Mouse (Mus musculus) urinary bladder, postnatal 4 days (tissue): ENCODE measurements around the gene Gm8374.
"Not testable (repeated sequence)": the region's sequence is repeated elsewhere in the genome, so short reads cannot be mapped to it uniquely, and the experiment has no call there.

Experiments
- DNase-seq, 2 experiments: peaks; one replicate each; pipeline ENCODE4 v3.0.0; 2021 to 2022; ENCODE audit warnings: low spot score in 2 of 2

The Gm8374 gene

DNA sequence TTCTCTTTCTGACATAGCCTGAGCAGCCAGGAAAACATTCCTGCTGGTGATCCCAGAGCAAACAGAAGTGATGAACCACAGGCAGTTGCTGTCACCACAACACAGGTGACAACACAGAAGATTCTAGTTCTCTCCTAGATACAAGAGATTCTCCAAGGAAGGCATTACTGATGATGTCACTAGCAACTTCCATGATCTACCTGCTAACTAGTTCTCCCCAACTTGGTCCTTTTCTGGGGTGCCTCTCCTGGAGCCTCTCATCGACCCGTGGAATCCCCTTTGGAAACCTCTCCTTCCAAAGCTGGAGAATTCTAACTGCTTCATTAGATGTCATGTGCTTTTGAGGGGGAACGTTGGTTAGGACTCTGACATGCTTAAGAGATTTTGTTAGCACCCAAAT, at the start of gene Gm8374:
TSS of gene Gm8374 (minus strand) at position 101 of the 400 bp plus-strand sequence.
- DNase-seq, result not testable (repeated sequence)

DNA sequence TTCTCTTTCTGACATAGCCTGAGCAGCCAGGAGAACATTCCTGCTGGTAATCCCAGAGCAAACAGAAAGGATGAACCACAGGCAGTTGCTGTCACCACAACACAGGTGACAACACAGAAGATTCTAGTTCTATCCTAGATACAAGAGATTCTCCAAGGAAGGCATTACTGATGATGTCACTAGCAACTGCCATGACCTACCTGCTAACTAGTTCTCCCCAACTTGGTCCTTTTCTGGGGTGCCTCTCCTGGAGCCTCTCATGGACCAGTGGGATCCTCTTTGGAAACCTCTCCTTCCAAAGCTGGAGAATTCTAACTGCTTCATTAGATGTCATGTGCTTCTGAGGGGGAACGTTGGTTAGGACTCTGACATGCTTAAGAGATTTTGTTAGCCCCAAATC, 32.6 kb downstream of the Gm8374 start, which contains the start of gene Gm5797:
TSS of gene Gm5797 (minus strand) at position 101 of the 400 bp plus-strand sequence.
- not testable (repeated sequence) for DNase-seq

DNA sequence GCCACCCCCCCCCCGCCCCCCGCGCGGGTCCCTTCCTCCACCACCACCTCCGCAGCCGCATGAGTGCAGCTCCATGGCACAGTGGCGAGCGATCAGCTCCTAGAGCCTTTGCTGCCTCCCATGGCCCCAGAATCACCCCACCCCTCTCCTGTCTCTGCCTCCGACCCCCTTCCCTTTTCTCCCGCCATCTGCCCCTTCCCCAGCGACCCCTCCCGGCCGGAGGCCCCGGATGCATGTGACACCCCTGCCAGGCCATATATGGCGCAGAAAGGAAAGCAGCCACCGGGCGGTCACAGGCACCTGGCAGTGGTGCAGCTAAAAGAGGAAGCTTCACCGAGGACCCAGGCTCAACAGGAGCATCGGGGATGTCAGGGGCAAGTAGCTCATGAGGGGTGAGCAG, 49.8 kb downstream of the Gm8374 start:
- DNase-seq, result not testable (repeated sequence)

DNA sequence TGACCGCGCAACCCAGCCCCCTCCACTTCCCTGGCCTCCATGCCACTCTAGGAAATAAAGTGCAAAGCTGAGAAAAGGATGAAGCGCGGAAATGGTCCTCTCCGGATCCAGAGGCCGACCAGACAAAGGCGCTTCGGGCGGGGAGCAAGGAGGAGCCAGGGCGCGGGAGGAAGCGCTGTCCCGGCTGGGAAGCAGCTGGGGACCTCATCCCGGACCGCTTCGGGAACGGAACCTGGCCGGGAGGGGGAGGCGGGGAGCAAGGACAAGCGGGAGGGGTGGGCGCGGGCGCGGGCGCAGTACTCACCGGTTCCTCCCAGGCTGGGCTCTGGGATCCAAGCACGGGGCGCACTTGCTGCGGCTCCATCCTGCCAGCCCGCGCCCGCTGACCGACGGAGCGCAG, 50.3 kb downstream of the Gm8374 start, which contains the start of gene Gm3739:
TSS of gene Gm3739 (minus strand) at position 389 of the 400 bp plus-strand sequence.
- not testable (repeated sequence) for DNase-seq
